Mouse (Mus musculus) heart, adult 9 months (tissue): ENCODE measurements around the gene Gm11564.
"Not testable (repeated sequence)": the region's sequence is repeated elsewhere in the genome, so short reads cannot be mapped to it uniquely, and the experiment has no call there.

Experiments
- DNase-seq, 2 experiments: peaks; one replicate each; pipeline ENCODE4 v3.0.0; 2022; ENCODE audit warnings: low spot score in 2 of 2

Gm11564 gene

DNA sequence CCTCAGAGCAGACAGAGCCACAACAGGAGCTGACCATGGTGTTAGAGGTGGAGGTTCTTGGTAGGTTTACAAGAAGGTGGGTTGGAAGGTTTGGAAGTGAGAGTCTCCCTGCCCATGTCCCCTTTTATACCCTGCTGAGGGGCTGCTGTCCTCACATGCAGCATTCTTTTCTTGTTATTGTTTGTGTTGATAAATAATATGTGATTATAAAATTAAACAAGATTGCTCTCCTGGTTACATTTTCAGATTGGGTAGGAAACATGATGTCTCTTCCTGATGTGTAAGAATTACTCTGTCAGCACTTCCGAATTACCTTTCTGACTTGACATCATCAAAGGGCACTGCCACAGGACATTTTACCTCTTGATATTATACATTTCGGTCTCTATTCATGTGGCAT, at the start of gene Gm11564:
Gene Gm11564 (minus strand): TSS at position 101 of the 400 bp plus-strand sequence.
- DNase-seq: not testable (repeated sequence)

DNA sequence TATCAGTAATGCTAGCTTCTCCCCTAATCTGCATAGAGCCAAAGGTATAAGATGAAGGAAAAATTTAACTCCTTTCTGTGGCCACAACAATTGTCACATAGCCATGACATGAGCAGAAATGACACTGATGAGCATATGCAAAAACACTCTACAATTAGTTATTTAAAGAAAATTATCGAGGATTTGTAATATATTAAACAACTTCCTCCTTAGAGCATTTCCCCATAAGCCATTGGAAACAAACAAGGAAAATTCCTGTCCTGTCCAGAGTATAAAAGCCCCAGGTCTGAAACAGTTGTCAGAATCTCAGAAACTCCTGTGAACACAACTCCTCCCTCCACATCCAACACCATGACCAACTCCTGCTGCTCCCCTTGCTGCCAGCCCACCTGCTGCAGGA, 48.7 kb upstream of the Gm11564 start, which contains the start of gene Gm11559:
Gene Gm11559 (plus strand): TSS at position 301 of the 400 bp plus-strand sequence.
- not testable (repeated sequence) for DNase-seq

DNA sequence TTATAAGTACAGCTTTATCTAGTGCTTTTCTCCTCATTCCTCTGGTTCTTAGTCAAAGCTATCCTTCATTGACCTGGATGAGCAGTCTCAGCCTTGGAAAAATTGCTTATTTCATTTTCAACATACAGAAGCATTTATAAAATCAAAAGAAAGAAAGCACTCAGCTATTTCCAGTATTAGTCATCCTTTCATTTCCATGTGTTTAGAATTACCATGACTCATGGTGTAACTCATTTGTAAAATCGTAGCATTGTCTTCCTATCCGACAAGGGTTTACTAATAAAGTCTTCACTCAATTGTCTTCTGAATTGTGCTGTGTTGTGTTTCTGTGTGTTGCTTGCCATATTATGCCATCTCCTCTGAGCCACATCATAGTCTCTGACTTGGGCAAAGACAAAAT, 43.3 kb upstream of the Gm11564 start:
- DNase-seq: no peak

DNA sequence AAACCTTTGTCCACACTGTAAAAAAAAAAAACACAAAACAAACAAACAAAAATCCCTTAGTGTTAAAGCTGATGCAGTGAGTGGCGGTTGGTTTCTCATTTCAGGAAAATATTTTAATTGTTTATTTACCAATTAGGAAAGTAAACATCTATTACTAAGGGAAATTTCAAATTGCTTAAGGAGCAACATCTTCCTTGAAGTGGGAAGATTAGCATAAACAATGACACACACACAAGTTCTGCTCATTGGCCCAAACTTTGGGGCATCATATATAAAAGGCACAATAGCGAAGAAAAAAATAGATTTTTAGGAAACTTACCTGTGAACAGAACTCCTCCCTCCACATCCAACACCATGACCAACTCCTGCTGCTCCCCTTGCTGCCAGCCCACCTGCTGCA, 42.2 kb upstream of the Gm11564 start, which contains the start of gene Gm11568:
Gene Gm11568 (plus strand): TSS at position 301 of the 400 bp plus-strand sequence.
- DNase-seq: no peak

DNA sequence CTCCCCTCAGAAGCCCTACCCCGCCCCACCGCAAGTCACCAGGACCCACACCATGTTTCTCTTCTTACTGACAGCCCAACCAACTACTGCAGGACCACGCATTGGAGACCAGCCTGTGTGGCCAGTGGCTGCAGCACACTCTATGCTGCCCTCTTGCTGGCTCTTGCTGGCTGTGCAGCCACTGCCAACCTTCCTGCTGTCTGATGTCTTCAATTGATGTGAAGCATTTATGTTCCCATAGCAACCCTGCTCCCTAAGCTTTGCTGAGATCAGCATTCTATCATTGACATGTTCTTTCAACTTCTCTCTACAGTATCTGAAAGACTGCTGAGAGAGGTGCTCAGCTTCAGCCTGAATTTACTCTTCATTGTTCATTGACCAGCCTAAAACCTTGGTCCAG, 38.7 kb upstream of the Gm11564 start:
- DNase-seq: no peak

DNA sequence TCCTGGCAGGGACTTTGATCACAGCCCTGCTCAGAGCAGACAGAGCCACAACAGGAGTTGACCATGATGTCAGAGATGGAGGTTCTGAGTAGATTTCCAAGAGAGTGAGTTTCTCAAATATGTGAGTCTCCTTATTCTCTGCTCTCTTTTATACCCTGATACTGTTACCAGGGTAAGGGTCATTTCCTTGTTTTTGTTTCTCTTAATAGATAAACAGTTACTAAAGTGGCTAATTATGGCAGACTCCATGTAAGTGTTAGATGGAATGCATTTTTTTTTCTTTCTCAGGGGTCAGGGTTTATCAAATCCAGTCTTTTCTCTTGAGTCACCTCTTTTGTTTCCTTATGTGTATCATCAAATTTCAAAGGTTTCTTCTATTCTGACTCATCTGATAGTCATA, 36.0 kb upstream of the Gm11564 start, which contains the start of gene Krtap4-16:
Gene Krtap4-16 (minus strand): TSS at position 101 of the 400 bp plus-strand sequence.
- DNase-seq: no peak

DNA sequence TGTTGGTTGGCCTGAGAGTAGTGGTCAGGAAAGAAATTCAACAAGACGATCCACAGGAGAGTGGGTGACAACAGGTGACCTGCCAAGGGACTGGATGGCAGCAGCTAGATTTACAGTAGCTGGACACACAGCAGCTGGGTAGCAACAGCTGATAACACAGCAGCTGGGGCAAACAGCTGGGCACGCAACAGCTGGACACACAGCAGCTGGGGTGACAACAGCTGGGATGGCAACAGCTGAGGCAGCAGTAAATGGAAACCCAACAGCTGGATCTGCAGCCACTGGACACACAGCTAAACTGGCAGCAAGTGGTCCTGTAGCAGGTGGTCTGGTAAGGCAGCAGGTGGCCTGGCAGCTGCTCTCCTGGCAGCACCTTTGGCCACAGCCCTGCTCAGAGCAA, 31.3 kb upstream of the Gm11564 start:
- DNase-seq: no peak

DNA sequence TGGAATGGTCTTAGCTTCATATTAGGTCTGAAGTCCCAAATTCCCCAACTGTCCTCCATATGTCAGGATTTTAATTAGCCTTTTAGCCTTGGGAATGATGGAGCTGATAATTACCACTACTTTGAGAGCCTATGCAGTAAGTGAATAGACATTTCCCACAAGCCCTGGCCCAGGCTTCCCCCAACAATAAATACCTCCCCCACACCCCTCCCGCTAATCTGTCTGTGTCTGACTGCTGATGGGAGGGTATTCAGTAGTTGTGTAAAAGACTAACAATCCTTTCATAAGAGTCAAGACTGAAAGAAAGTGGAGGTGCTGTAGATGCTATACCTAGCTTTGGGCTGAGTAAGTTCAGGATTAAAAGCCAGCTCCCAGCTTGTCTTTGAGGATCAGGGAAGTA, 26.7 kb upstream of the Gm11564 start:
- no peak for DNase-seq

DNA sequence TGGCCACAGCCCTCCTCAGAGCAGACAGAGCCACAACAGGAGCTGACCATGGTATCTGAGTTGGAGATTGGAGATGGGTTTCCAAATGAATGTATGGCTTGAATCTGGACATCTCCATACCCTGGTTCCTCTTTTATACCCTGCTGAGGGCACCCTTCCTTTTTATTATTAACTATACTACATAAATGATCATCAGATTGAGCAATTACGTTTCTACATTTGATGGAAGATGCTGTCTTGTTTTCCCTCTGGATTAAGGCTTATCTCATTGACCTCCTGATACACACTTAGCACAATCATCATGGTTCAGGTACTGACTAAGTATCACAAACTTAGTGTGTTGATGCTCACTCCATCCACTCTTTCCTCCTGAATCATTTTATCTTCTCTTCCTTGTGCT, 22.5 kb upstream of the Gm11564 start, which contains the start of gene 2300003K06Rik:
Gene 2300003K06Rik (minus strand): TSS at position 101 of the 400 bp plus-strand sequence.
- DNase-seq: no peak

DNA sequence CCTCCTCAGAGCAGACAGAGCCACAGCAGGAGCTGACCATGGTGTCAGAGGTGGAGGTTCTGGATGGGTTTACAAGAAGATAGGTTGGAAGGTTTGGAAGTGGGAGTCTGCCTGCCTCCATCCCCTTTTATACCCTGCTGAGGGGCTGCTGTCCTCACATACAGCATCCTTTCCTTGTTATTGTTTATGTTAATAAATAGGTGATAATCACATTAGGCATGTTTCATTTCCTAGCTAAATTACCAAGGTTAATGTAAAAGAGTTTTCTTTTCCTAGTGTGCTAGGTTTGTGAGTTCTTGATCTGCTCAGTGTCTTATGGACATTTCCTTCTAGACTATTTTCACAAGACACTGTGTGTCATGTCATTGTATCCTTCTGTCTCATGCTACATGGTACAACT, 5.7 kb downstream of the Gm11564 start, which contains the start of gene Krtap4-13:
Gene Krtap4-13 (minus strand): TSS at position 101 of the 400 bp plus-strand sequence.
- not testable (repeated sequence) for DNase-seq

DNA sequence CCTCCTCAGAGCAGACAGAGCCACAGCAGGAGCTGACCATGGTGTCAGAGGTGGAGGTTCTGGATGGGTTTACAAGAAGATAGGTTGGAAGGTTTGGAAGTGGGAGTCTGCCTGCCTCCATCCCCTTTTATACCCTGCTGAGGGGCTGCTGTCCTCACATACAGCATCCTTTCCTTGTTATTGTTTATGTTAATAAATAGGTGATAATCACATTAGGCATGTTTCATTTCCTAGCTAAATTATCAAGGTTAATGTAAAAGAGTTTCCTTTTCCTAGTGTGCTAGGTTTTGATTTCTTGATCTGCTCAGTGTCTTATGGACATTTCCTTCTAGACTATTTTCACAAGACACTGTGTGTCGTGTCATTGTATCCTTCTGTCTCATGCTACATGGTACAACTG, 11.1 kb downstream of the Gm11564 start, which contains the start of gene Gm11554:
Gene Gm11554 (minus strand): TSS at position 101 of the 400 bp plus-strand sequence.
- DNase-seq: not testable (repeated sequence)

DNA sequence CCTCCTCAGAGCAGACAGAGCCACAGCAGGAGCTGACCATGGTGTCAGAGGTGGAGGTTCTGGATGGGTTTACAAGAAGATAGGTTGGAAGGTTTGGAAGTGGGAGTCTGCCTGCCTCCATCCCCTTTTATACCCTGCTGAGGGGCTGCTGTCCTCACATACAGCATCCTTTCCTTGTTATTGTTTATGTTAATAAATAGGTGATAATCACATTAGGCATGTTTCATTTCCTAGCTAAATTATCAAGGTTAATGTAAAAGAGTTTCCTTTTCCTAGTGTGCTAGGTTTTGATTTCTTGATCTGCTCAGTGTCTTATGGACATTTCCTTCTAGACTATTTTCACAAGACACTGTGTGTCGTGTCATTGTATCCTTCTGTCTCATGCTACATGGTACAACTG, 16.6 kb downstream of the Gm11564 start, which contains the start of gene Gm11569:
Gene Gm11569 (minus strand): TSS at position 101 of the 400 bp plus-strand sequence.
- not testable (repeated sequence) for DNase-seq

DNA sequence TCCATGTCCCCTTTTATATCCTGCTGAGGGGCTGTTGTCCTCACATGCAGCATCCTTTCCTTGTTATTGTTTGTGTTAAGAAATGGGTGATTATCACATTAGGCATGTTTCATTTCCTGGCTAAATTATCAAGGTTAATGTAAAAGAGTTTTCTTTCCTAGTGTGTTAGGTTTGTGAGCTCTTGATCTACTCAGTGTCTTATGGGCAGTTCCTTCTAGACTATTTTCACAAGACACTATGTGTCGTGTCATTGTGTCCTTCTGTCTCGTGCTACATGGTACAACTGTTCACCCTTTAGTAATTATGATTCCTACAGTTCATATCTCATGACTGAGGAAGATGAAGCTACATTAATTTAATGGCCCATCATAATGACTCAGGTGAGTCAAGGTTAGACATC, 22.1 kb downstream of the Gm11564 start, which contains the start of gene Gm11596:
Gene Gm11596 (minus strand): TSS at position 101 of the 400 bp plus-strand sequence.
- DNase-seq: no peak

DNA sequence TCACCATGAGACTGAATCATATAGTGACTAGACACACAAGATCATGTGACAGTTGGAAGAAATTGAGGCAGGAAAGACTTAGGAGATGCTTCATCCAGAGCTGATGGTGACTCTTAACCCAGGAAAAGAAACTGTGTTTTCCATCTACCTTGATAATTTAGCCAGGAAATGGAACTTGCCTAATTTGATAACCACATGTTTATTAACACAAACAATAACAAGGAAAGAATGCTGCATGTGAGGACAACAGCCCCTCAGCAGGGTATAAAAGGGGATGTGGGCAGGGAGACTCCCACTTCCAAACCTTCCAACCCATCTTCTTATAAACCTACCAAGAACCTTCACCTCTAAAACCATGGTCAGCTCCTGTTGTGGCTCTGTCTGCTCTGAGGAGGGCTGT, 30.6 kb downstream of the Gm11564 start, which contains the start of gene Krtap4-9:
Gene Krtap4-9 (plus strand): TSS at position 301 of the 400 bp plus-strand sequence.
- not testable (repeated sequence) for DNase-seq

DNA sequence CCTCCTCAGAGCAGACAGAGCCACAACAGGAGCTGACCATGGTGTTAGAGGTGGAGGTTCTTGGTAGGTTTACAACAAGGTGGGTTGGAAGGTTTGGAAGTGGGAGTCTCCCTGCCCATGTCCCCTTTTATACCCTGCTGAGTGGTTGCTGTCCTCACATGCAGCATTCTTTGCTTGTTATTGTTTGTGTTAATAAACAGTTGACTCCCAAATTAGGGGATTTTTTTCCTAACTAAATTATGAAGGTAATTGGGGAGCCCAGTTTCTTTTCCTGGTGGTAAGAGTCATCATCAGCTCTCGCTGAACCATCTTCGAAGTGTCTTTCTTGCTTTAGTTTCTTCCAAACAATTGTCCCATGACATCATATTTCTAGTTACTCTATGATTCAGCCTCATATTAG, 34.9 kb downstream of the Gm11564 start, which contains the start of gene Krtap4-8:
Gene Krtap4-8 (minus strand): TSS at position 101 of the 400 bp plus-strand sequence.
- no peak for DNase-seq

DNA sequence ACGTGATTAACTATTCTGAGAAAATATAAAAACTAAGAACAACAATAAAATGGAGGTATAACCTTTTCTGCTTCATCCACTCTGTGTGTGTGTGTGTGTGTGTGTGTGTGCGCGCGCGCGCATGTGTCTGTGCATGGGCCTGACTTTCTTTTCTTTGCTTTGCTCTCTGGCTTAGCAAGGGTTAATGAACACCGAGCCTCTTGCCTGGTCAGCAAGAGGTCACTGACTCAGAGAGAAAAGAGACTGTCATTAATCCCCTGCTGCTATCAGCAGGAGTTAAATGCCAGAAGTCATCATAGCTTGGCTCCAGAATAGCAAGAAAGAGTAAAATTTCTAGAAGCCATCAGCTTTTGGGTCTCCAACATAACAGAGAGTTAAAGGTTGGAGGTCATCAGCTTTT, 37.1 kb downstream of the Gm11564 start:
- DNase-seq: no peak

DNA sequence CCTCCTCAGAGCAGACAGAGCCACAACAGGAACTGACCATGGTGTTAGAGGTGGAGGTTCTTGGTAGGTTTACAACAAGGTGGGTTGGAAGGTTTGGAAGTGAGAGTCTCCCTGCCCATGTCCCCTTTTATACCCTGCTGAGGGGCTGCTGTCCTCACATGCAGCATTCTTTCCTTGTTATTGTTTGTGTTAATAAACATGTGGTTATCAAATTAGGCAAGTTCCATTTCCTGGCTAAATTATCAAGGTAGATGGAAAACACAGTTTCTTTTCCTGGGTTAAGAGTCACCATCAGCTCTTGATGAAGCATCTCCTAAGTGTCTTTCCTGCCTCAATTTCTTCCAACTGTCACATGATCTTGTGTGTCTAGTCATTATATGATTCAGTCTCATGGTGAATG, 42.7 kb downstream of the Gm11564 start, which contains the start of gene Gm11595:
Gene Gm11595 (minus strand): TSS at position 101 of the 400 bp plus-strand sequence.
- DNase-seq: not testable (repeated sequence)

DNA sequence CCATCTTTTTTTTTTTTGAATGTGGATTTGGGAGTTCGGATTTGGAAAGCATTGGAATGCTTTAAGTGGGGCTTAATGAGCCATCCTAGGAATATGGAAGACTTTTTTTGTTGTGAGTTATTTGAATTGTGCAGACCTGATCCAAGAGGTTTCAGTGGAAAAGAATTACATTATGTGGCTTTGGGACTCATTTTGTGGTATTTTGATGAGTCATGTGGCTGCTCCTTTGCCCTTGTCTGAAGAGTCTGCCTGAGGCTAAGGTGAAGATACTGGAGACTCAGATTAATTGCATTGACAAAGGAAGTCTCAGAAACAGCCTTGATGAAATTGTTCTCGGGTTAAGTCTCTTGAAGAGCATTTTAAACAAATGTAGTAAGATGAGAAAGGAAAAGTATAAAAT, 47.1 kb downstream of the Gm11564 start:
- DNase-seq: no peak
